In genomic region chr17:23605220-23605619, GRCm38 (mm10) we compare ENCODE assay signal across 21 mouse cellular contexts. TPM values are rescaled to one million over a fixed set of nuclear protein-coding genes. Genes with fewer than 3 reads are reported as not detected.
"Had no signal": no experiment of that assay in that cellular context is flagged by ENCODE, and none has a peak within 500 bp of the region (broad histone marks: within the 10 kb centered on the region; RNA-seq: fewer than 3 reads in every experiment).

No protein-coding gene starts in this region.

- H3K36me3 ChIP-seq: midbrain, embryonic 10.5 days; midbrain, embryonic 12.5 days; neural tube, embryonic 12.5 days; stomach, embryonic 15.5 days had no signal

- H3K27ac ChIP-seq: midbrain, embryonic 10.5 days; midbrain, embryonic 12.5 days; neural tube, embryonic 12.5 days; stomach, embryonic 15.5 days; stomach, postnatal 0 days had no signal

- H3K4me1 ChIP-seq: midbrain, embryonic 12.5 days; neural tube, embryonic 12.5 days had no signal

- H3K27me3 ChIP-seq: midbrain, embryonic 12.5 days; neural tube, embryonic 12.5 days; stomach, embryonic 15.5 days had no signal

- H3K9me3 ChIP-seq: midbrain, embryonic 10.5 days; midbrain, embryonic 12.5 days; neural tube, embryonic 12.5 days; stomach, embryonic 15.5 days had no signal

- H3K4me2 ChIP-seq: lung, embryonic 14.5 days; midbrain, embryonic 12.5 days; neural tube, embryonic 12.5 days; stomach, embryonic 15.5 days had no signal

- H3K9ac ChIP-seq: lung, embryonic 14.5 days; midbrain, embryonic 12.5 days; neural tube, embryonic 12.5 days; stomach, embryonic 15.5 days had no signal

- DNase-seq: lung, adult 18-20 months; lung, embryonic 14.5 days; lung, postnatal 10 days; lung, postnatal 4 days; midbrain, embryonic 14.5 days; right cerebral cortex, postnatal 14 days; thymus, adult 2 months; thymus, postnatal 25 days; thymus, postnatal 4 days had no signal

- H3K4me3 ChIP-seq: midbrain, embryonic 10.5 days; midbrain, embryonic 12.5 days; neural tube, embryonic 12.5 days; stomach, embryonic 15.5 days had no signal

RNA-seq across cellular contexts. Expression of gene Zscan10, which starts 4.6 kb away (rescaled TPM):
- total RNA-seq: megakaryocyte, adult 5-6 weeks; megakaryocyte-erythroid progenitor cell, adult 5-6 weeks; midbrain, postnatal 0 days; monocyte, adult 5-6 weeks; neutrophil, adult 5-6 weeks had no signal
- polyA plus RNA-seq: midbrain, embryonic 12.5 days; midbrain, embryonic 14.5 days; midbrain, postnatal 0 days; neural tube, embryonic 14.5 days; spleen, adult 2 months had no signal

RNA-seq across cellular contexts. Expression of gene Zfp13, which starts 5.9 kb away (rescaled TPM):
- total RNA-seq: megakaryocyte-erythroid progenitor cell, adult 5-6 weeks; monocyte, adult 5-6 weeks; neutrophil, adult 5-6 weeks had no signal

RNA-seq across cellular contexts. Expression of gene Mmp25, which starts 39.9 kb away (rescaled TPM):
- total RNA-seq: megakaryocyte-erythroid progenitor cell, adult 5-6 weeks had no signal

RNA-seq across cellular contexts. Expression of gene Bicdl2, which starts 55.1 kb away (rescaled TPM):
- total RNA-seq: megakaryocyte, adult 5-6 weeks; megakaryocyte-erythroid progenitor cell, adult 5-6 weeks; midbrain, postnatal 0 days; monocyte, adult 5-6 weeks; neutrophil, adult 5-6 weeks had no signal
